Mouse (Mus musculus) heart, embryonic 16.5 days (tissue): ENCODE data around the gene Pdgfd. TPM values are rescaled to one million over a fixed set of nuclear protein-coding genes. Genes with fewer than 3 reads are reported as not detected.

Source experiments
- ATAC-seq: fragments of 200-750 bp; cut with Nextera tagmentation; replicated peaks from 2 replicates; pipeline ENCODE4 v1.8.0; 2017; ENCODE audit warnings: moderate number of reproducible peaks; ENCODE audit not compliant: insufficient read depth, low FRiP score; ENCODE audit errors: extremely low read depth
- H3K27ac ChIP-seq: fragments of 300-500 bp; sonication (generic); 2 replicates; pipeline ENCODE4 v1.5.1; 2014; ENCODE audit warnings: mild to moderate bottlenecking, low read length, control low read depth, moderate library complexity
- H3K27me3 ChIP-seq: fragments of 300-500 bp; sonication (generic); 2 replicates; pipeline ENCODE4 v1.6.1; 2014; ENCODE audit warnings: low read length, mixed read lengths; ENCODE audit not compliant: control insufficient read depth, insufficient read depth
- H3K36me3 ChIP-seq: fragments of 300-500 bp; sonication (generic); 2 replicates; pipeline ENCODE4 v1.6.1; 2014; ENCODE audit not compliant: control insufficient read depth, insufficient read depth
- H3K4me1 ChIP-seq: fragments of 300-500 bp; sonication (generic); 2 replicates; pipeline ENCODE4 v1.6.1; 2014; ENCODE audit warnings: low read length, mixed read lengths; ENCODE audit not compliant: control insufficient read depth, insufficient read depth
- H3K4me2 ChIP-seq: fragments of 300-500 bp; sonication (generic); 2 replicates; pipeline ENCODE4 v1.6.1; 2014; ENCODE audit warnings: low read depth, mild to moderate bottlenecking, control low read depth, low read length
- H3K4me3 ChIP-seq: fragments of 300-500 bp; sonication (generic); 2 replicates; pipeline ENCODE4 v1.5.1; 2014; ENCODE audit warnings: mild to moderate bottlenecking, control low read depth, low read length
- H3K9ac ChIP-seq: fragments of 300-500 bp; sonication (generic); 2 replicates; pipeline ENCODE4 v1.6.1; 2014; ENCODE audit warnings: low read length, control low read depth
- H3K9me3 ChIP-seq: fragments of 300-500 bp; sonication (generic); replicated peaks from 2 replicates; pipeline ENCODE4 v1.6.1; 2016; ENCODE audit warnings: low read length; ENCODE audit not compliant: control insufficient read depth
- WGBS: fragments of 180-500 bp; shearing (Covaris S2); extraction: QIAGEN DNeasy Blood & Tissue Kit; methylation state at CpG from one replicate; pipeline ENCODE4 v1.1.7; 2014; 5-methylcytosine and 5-hydroxymethylcytosine counted together
- polyA plus RNA-seq: library from polyadenylated mRNA; unstranded; fragments of >200 nt; fragmentation: Nextera tagmentation; extraction: Ambion mirVana; gene quantifications from 2 replicates; pipeline ENCODE4 v1.2.1, GENCODE M21; 2015

Pdgfd gene
- polyA plus RNA-seq, 1 experiment from 2014 or later, result 8.0 TPM

DNA sequence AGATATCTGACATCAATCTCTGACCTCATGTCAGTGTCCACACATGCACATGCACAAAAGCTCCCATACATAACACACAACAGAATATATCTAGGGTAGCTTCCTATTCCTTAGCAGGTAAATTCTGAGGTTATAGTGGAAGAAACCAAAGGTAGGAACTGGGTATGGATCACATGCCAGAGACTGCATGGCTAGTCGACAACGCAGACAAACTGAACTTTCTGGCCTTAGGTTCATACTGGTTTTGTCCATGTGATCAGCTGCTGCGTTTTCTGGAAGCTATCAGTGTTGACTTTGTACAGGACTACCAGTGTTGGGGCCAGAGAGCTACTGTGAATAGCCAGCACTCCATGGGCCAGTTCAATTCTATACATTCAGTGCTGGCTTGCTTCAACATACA, 170.0 kb downstream of the Pdgfd start:
- H3K9ac ChIP-seq, result no peak overlapping the region
- H3K4me3 ChIP-seq, result no peak overlapping the region
- no peaks in the 10 kb centered on the region for H3K27me3 ChIP-seq
- no peaks in the 10 kb centered on the region for H3K36me3 ChIP-seq
- H3K9me3 ChIP-seq, result no peaks in the 10 kb centered on the region
- H3K4me1 ChIP-seq, result no peaks in the 10 kb centered on the region
- WGBS, result 89% methylated on average over 3 of the region's 3 CpGs
- no peak for ATAC-seq
- H3K4me2 ChIP-seq, result no peak overlapping the region
- no peak overlapping the region for H3K27ac ChIP-seq

DNA sequence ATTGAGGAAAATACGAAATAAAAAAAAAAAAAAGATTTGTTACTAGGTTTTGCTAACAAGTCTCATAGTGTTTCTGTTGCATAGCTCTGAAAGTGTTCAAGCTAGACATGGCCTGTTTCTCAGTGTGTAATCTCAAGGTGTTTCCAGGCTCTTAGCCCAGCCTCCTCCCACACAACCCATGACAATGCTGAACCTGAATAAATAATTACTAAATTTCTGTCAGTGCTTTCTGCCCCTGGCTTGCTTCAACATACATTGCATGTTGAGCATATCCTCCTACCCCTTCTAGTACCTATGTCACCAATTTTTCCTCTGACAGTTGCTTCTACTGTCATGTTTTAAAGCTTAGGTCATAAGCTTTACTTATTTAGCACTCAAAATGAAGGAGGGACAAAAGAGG, 171.0 kb downstream of the Pdgfd start:
- no peak overlapping the region for H3K4me3 ChIP-seq
- ATAC-seq, result no peak
- 53% methylated on average over 1 of the region's 1 CpGs for WGBS
- no peak overlapping the region for H3K27ac ChIP-seq
- no peak overlapping the region for H3K4me2 ChIP-seq
- H3K27me3 ChIP-seq, result no peaks in the 10 kb centered on the region
- no peaks in the 10 kb centered on the region for H3K9me3 ChIP-seq
- no peak overlapping the region for H3K9ac ChIP-seq
- no peaks in the 10 kb centered on the region for H3K4me1 ChIP-seq
- no peaks in the 10 kb centered on the region for H3K36me3 ChIP-seq

DNA sequence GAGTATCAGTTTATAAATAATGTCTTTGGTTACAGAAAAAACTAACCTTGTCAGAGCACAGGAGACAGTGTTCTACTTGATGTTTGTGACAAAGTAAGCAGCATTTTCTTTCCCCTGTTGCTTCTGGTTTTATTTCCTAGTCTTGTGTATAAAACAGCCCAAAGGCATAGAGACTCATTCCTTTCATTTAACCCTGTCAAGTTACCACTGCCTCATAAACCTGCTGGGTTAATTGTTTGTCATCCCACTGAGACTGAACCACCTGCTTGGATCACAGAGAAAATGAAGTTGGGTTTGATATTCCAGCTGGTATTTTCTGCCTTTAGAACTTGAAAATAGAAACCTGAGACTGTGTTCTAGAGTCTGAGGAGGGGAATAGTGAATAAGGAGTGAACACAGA, 172.4 kb downstream of the Pdgfd start:
- Histone ChIP-seq H3K36me3 (no peaks in the 10 kb centered on the region), H3K4me2 (no peak overlapping the region), H3K4me1 (peaks cover 6% of the 10 kb centered on the region; the same call in 1 of the 2 replicates), H3K9ac (no peak overlapping the region), H3K4me3 (no peak overlapping the region), H3K9me3 (no peaks in the 10 kb centered on the region), H3K27me3 (no peaks in the 10 kb centered on the region), H3K27ac (no peak overlapping the region)
- no peak for ATAC-seq

DNA sequence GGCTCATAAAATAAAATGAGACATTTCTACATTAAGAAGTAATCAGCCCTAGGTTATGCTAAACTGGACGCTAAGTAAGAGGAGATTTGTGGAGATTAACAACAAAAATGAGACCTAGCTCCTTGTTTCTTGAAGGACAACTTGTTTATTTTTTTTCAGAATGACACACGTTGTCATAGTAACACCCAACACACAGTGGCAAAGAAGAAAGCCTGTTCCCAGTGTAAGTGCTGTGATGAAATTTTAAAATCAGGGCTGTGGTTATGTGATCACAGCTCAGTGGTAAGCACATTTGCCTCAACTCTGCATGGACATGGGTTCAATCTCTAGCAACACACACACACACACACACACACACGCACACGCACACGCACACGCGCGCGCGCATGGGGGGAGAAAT, 174.5 kb downstream of the Pdgfd start:
- Histone ChIP-seq H3K27ac (no peak overlapping the region), H3K4me2 (no peak overlapping the region), H3K9ac (no peak overlapping the region), H3K9me3 (no peaks in the 10 kb centered on the region), H3K4me3 (no peak overlapping the region), H3K27me3 (no peaks in the 10 kb centered on the region), H3K4me1 (peaks cover 6% of the 10 kb centered on the region; the same call in 1 of the 2 replicates), H3K36me3 (no peaks in the 10 kb centered on the region)
- WGBS, result 91% methylated on average over 10 of the region's 10 CpGs
- no peak for ATAC-seq

DNA sequence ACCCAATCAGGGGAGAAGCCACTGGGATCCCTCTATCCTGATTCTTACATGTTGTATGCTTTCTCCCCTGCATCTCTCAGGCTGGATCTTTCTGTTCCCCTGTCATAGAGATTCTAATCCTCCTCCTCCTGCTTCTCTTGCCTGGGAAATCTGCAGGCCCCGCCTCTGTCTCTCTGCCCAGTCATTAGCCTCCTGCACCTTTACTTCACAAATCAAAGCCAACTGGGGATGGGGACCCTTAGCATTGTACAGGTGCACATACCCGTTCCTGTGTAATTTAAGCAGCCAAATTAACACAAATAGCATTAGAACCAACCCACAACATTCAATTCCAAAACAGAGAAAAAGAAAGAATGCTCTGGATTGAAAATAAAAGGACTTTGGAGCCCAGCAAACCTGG, 176.1 kb downstream of the Pdgfd start:
- WGBS, result 69% methylated on average over 2 of the region's 2 CpGs
- Histone ChIP-seq H3K27me3 (no peaks in the 10 kb centered on the region), H3K36me3 (no peaks in the 10 kb centered on the region), H3K4me3 (no peak overlapping the region), H3K9me3 (no peaks in the 10 kb centered on the region), H3K9ac (no peak overlapping the region), H3K4me1 (peaks cover 6% of the 10 kb centered on the region; the same call in 1 of the 2 replicates), H3K4me2 (no peak overlapping the region), H3K27ac (no peak overlapping the region)
- no peak for ATAC-seq

DNA sequence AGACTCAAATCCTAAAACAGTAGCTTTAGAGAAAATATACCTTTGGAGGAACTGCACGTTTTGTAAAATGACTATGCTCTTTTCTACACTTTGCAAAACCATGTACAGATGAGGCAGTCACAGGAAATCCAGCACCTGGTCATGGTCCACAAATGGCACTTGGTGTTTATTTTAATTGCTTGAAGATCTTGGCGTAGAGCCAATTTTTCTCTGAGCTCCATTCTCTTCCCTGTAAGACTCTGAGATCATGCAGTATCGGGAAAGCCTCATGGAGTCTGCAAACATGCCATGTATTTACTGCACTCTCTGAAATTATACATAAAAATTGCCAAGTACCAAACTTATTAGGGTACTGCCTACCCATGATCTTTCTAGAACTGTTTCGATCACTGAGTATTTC, 176.5 kb downstream of the Pdgfd start:
- Histone ChIP-seq H3K36me3 (no peaks in the 10 kb centered on the region), H3K9ac (no peak overlapping the region), H3K4me2 (no peak overlapping the region), H3K27me3 (no peaks in the 10 kb centered on the region), H3K9me3 (no peaks in the 10 kb centered on the region), H3K4me3 (no peak overlapping the region), H3K27ac (no peak overlapping the region), H3K4me1 (peaks cover 6% of the 10 kb centered on the region; the same call in 1 of the 2 replicates)
- WGBS, result 47% methylated on average over 4 of the region's 4 CpGs
- 0 out of 2 replicates have a peak, but pooled peaks have one; percentile 14 for ATAC-seq

DNA sequence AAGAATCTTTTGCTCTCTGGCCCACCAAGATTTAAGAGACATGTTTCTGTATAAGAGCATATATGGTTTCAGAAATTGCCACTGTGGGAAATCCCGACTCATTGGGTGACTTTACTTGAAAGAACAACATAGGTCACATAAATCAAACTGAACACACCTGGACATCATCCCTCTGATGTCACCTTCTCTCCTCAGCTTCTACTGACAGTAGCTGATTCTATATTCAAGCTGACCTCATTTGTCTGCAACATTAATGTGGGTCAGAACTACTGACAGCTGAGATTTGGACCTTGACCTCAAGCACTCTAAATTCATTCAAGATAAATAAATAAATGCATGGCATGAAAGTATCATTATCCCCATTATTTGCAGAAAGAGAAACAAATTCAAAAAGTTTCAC, 177.0 kb downstream of the Pdgfd start:
- no peaks in the 10 kb centered on the region for H3K36me3 ChIP-seq
- H3K9me3 ChIP-seq, result no peaks in the 10 kb centered on the region
- no peaks in the 10 kb centered on the region for H3K27me3 ChIP-seq
- no peak overlapping the region for H3K9ac ChIP-seq
- ATAC-seq, result no peak
- H3K4me2 ChIP-seq, result no peak overlapping the region
- H3K4me3 ChIP-seq, result no peak overlapping the region
- WGBS, result 71% methylated on average over 1 of the region's 1 CpGs
- H3K27ac ChIP-seq, result no peak overlapping the region
- peaks cover 6% of the 10 kb centered on the region; the same call in 1 of the 2 replicates for H3K4me1 ChIP-seq

DNA sequence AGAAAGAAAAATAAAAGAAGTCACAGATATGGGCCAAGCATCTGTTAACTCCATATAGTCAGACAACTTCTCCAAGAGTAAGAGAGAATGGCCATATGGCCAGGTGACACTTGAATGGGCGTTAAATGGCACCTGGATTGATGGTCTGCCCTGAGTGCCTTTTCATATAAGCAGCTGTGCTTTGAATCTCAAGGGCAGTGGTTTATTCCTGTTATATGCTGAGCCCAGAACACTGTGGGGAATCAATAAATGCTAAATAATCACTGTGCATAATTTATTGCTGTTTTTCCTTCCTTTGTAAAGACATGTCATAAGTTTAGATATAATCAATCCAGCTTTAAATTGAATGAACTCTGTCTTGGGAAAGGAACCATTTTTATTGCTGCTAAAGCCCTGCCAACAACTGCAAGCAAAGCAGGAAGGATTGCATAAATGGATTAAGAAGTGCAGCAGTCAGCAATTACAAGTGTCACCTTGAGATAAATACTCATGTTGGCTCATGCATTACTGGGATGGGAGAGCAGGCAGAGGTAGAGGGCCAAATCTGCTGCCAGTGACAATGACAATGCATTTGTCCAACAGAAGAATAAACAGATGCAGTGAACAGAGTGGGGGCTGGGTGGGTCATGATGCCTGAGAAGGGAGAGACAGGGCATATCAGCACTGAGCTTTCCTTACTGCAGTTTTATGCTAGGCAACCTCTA, 185.0 kb downstream of the Pdgfd start:
- 74% methylated on average over 1 of the region's 1 CpGs for WGBS
- Histone ChIP-seq H3K9ac (no peak overlapping the region), H3K27me3 (no peaks in the 10 kb centered on the region), H3K27ac (no peak overlapping the region), H3K4me1 (no peaks in the 10 kb centered on the region), H3K36me3 (no peaks in the 10 kb centered on the region), H3K4me2 (no peak overlapping the region), H3K9me3 (no peaks in the 10 kb centered on the region), H3K4me3 (no peak overlapping the region)
- ATAC-seq, result no peak

DNA sequence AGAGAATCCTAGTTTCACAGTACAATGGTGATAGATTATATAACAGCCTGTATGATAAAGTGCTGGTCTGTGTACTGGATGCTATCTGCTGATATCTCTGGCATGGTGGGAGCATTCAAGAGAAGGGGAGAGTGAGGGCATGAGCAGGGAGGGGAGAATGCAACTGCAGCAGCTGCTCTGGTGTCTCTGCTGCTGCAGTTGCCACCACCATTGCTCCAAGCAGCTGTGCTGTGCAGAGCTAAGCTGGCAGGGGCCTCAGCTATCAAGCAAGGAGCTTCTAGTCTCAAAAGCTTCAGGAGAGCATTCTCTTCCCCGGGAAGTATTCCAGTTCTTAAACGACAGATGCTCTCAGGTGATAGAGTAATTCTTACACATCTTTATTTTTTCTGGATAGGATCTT, 192.4 kb downstream of the Pdgfd start:
- no peak overlapping the region for H3K27ac ChIP-seq
- no peaks in the 10 kb centered on the region for H3K27me3 ChIP-seq
- H3K36me3 ChIP-seq, result no peaks in the 10 kb centered on the region
- no peak overlapping the region for H3K4me3 ChIP-seq
- WGBS, result 77% methylated on average over 2 of the region's 2 CpGs
- no peaks in the 10 kb centered on the region for H3K4me1 ChIP-seq
- H3K9me3 ChIP-seq, result no peaks in the 10 kb centered on the region
- no peak overlapping the region for H3K4me2 ChIP-seq
- no peak overlapping the region for H3K9ac ChIP-seq
- no peak for ATAC-seq
